Mouse (Mus musculus): ENCODE data around the gene Tatdn3.

Tatdn3 gene

GRCm38 (mm10) chr1:191062781-191063485, at the start of gene Tatdn3, which contains the start of gene Nsl1:
Tatdn3 (minus strand) TSS chr1:191062932.
Nsl1 (plus strand) TSS chr1:191063012.
- DNase-seq (ENCODE audit: low spot score): peak; percentile 66

DNA sequence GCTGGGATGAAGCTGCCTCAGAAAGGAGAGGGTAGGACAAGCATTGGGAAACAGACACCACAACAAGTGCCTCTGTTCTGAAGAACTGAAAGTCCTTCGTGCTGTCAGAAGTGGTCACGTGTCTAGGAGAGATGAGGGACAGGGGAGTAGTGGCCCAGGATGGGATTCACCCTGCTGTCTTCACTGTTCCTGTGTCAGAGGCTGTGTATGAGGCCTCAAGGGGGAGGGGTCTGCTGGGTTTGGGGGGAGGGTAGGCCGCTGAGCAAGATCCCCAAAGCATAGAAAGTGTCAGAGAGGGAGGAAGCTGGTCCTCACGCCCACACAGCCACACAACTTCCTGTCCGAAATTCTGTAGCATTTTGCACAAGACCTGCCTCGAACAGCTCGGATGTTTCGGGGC, 48.4 kb upstream of the Tatdn3 start:
- DNase-seq (ENCODE audit: low spot score): no peak

DNA sequence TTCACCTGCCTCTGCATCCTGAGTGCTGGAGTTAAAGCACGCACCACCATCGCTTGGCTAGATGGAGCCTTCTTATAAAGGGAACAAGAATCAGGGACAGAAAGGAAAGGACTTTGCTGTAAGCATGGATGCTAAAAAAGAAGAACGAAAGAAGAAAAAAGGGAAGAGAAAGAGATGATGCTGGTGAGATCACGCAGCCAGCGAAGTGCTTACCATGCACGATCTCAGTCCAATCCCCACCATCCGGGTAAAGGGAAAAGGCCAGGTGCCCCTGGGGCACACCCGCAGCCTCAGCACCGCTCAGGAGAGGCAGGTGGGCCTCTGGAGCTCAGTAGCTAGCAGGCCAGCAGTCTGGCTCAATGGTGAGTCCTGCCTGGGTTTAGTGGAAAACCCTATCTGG, 47.2 kb upstream of the Tatdn3 start:
- no peak for DNase-seq (ENCODE audit: low spot score)

DNA sequence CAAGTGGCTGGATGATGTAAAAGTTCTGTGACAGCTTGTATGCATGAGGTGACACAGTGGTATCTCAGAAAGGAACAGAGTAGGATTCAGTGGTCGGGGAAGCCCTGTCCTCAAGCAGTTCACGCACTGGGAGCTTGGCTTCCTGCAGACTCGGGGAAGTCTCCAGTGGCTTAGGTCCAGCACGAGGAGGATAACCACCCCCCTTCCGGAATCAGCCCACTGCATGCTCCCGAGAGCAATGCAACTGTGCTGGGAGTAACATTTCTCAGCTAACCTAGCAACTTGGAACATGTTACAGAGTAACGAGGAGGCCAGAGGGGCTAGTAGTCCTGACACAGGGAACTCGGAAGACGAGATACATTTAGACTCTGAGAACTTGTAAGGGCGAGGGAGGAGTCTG, 44.6 kb upstream of the Tatdn3 start:
- no peak for DNase-seq (ENCODE audit: low spot score)

- no peak for DNase-seq (ENCODE audit: low spot score)
Observed at GRCm38 (mm10) chr1:191105246-191105645, 42.5 kb upstream of the Tatdn3 start.

DNA sequence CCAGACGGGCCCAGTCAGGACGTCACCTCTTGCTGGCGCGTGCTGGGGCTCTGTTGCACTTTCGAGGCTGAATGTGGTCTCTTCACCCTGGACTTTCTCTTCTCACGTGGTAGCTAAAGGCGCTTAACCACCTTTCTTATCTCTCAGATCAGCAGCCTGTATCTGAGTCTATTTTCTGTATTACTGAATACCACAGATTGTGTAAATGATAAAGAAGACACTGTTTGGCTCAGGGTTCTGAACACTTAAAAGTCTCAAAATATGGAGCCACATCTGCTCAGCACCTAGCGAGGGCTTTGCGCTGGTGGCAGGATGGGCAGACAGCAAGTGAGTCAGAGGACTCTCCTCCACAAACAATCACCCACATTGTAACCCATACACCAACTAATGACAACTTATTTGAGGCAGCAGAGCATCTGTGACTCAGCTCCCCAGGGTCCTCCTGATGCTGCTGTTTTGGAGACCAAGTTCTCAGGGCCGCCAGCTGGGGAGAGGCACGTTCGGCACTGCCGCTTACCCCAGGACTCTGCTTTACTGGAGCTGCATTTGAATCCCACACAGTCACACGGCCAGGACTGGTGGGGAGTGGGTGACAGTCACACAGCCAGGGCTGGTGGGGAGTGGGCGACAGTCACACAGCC, 40.1 kb upstream of the Tatdn3 start:
- DNase-seq (ENCODE audit: low spot score): no peak

DNA sequence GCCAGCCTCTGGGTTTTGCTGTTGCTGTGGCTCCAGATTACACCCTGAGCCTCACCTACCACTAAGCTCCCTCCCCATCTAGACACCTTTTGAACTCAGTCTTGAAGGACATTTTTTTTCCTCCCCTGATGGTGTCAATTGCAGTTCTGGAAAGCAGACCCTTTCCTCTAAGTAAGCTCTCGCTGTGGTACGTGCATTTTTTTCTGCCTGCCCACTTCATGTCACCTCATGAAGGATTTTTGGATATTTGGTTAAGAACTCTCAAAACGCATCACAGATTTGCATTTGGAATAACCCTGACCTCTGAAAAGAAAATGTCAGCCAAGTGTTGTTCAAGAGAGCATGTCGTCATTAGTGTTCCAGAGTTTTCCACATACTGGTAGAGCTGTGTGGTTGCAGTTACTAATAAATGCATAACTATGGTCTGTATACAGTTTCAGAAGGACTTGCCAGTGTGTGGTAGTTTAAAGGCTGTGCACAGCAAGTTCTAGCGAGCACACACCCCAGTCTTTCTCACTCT, 37.1 kb upstream of the Tatdn3 start:
- no peak for DNase-seq (ENCODE audit: low spot score)

DNA sequence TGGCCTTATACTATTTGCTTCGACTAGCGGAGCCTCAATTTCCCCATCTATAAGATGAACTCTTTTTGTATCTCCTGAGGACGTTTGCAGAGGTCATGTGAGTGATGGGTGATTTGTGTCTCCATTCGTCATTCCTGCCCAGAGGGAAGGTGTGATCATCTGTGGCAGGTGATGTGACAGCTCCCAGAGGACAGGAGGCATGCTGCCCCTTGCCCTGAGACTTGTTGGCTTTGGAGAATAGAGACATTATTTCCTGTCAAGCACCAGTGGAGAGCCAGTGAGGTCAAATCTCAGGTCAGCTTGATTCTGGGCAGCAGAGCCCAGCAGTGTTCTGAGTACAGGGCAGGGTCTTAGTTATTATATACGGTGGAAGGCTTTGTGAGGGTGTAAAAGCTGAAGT, 36.4 kb upstream of the Tatdn3 start:
- no peak for DNase-seq (ENCODE audit: low spot score)

GRCm38 (mm10) chr1:191097802-191098747, 35.3 kb upstream of the Tatdn3 start, which contains the start of gene Batf3:
Batf3 (plus strand) TSS chr1:191097847.
- DNase-seq (ENCODE audit: low spot score): no peak

DNA sequence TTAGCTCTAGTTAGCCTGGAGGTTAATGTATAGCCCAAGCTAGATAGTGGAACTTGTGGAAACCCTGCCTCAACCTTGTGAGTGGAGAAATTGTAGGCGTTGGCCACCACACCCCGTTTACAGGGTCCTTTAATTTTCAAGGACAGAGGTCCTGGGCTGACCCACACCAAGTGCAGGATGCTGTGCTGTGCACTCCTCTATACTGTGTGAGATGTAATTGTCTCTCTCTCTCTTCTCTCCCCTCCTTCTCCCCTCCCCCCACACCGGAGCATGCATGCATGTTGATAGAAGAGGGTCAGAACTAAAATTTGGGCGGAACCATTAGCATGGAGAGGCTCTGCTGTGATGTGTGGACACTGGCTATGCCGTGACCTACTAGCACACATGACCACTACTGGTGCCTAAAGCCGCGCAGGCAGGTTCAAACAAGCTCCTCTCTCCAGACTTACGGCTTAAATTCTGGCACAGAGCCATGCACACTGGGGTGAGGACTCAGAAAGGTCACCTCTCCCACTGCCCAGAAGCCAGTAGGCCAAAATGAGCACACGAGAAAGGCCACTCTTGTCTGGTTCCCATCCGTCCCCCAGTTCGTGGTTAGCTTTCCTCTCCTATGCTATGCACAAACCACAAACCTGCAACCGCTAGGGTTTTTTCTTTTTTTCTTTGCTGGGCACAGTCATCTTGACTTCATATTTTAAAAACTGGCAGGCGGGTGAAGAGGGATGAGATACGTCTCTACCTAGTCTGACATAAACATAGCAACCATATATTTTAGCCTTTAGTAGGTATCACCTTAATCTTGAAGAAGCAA, 34.3 kb upstream of the Tatdn3 start:
- DNase-seq (ENCODE audit: low spot score): no peak

GRCm38 (mm10) chr1:191095019-191095418, 32.3 kb upstream of the Tatdn3 start:
- DNase-seq (ENCODE audit: low spot score): no peak

- peak; percentile 59 for DNase-seq (ENCODE audit: low spot score)
Observed at GRCm38 (mm10) chr1:191093578-191093977, 30.8 kb upstream of the Tatdn3 start.

- DNase-seq (ENCODE audit: low spot score): no peak
Observed at GRCm38 (mm10) chr1:191092050-191092449, 29.3 kb upstream of the Tatdn3 start.

DNA sequence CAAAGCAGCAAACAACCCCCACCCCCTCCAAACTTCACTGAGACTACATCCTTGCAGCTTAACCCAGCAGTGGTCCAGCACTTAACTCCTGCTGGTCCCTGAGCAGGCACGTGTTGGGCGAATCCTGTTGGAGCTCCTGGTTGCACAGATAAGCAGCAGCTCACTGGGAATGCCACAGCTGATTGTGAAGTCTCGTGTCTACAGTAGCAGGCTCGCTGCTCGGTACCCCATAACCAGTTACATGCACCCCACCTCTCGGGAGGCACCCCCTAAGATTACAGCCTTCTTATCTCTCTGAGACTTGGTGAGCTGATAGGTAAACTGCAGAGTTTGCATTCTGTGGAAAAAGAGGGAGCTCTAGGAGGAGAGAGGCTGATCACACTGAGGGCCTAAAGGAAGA, 26.6 kb upstream of the Tatdn3 start:
- no peak for DNase-seq (ENCODE audit: low spot score)

DNA sequence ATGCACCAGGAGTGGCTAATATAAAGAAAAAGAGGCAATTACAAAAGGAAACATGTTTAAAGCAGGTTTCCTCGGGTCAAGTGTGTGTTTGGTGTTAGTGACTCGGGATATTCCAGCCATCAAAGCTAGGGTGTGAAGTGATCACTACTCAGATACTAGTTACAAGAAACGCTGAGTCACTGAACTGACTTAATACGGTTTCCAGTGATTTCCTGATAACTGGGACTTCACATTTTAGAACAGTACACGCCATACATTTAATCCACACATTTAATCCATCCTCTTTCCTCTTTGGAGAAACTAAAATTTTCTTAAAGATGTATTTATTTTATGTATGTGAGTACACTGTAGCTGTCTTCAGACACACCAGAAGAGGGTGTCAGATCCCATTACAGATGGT, 25.2 kb upstream of the Tatdn3 start:
- DNase-seq (ENCODE audit: low spot score): no peak

DNA sequence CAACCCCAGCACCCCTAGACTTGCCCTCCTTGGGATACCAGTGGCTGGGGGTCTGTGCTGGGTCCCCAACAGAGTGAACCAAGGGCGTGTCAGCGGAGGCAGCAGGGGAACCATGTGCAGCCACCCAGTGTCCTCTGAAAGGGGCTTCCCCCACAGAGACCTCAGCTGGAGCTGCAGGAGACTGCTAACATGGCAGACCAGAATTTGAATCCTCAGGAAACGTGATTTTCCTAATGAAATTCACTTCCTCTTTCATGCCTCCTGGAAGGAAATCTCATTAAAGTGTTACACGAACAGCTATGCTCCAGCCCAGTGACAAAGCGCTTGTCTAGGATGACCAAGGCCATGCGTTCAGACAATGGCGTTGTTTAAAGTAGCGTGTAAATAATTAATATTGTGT, 24.2 kb upstream of the Tatdn3 start:
- no peak for DNase-seq (ENCODE audit: low spot score)

GRCm38 (mm10) chr1:191086304-191086878, 23.7 kb upstream of the Tatdn3 start:
- DNase-seq (ENCODE audit: low spot score): no peak

DNA sequence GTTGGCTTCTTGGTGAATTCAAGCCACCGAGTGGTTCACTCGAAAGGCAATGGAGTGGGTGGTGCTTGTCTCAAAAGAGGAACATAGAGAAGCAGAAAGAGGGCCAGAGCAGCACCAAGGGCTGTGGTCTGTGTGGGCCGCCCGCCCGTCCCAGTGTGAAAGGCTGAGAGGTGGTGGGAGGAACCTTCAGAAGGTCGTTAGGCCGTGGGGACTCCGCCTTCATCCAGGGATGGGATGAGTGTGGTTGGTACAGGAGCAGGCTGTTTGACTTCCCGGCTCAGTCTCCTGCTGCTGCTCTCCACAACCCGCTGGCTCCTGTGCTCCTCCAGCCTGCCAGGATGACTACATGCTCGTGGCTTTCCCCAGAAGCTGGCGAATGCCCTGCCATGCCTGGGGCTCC, 22.9 kb upstream of the Tatdn3 start:
- DNase-seq (ENCODE audit: low spot score): no peak

DNA sequence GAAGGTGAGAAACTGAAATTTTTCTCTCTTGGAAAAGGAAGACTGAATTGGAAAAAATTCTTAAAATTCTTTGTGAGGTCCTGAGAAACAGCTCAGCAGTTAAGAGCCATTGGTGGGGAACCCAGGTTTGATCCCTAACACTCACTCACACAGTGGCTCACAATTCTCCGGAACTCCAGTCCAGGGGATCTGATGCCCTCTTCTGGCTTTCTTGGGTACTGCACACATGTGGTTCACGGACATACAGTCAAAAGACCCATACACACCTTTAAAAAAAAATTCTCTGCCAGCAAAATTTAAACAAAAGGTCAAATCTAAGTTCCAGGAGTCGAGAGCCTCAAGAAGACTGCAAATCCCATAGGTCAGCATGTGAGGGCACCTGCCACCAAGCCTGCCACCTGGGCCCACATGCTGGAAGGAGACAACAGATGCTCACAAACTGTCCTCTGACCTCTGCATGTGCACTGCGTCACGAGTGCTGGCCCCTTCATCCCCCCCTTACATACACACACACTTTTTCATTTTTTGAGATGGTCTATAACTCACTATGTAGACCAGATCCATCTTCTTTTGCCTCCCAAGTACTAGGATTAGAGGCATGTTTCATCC, 22.3 kb upstream of the Tatdn3 start:
- DNase-seq (ENCODE audit: low spot score): no peak

GRCm38 (mm10) chr1:191083230-191083629, 20.5 kb upstream of the Tatdn3 start:
- no peak for DNase-seq (ENCODE audit: low spot score)
